Mouse (Mus musculus) myocyte (in vitro differentiated cells): ENCODE measurements around the gene Epn1. TPM values are rescaled to one million over a fixed set of nuclear protein-coding genes. Genes with fewer than 3 reads are reported as not detected.

Experiments
- H3K27me3 ChIP-seq: one replicate; pipeline ENCODE4 v1.6.1; 2011; ENCODE audit not compliant: control insufficient read depth, insufficient read depth, insufficient read length
- H3K36me3 ChIP-seq: one replicate; pipeline ENCODE4 v1.6.1; 2011; ENCODE audit not compliant: control insufficient read depth, insufficient read depth
- H3K4me2 ChIP-seq: one replicate; pipeline ENCODE4 v1.6.1; 2011; ENCODE audit warnings: low read depth, control low read depth
- H3K4me3 ChIP-seq: one replicate; pipeline ENCODE4 v1.5.1; 2011; ENCODE audit warnings: mild to moderate bottlenecking, control low read depth, moderate library complexity
- H3K79me2 ChIP-seq: one replicate; pipeline ENCODE4 v1.6.1; 2011; ENCODE audit not compliant: control insufficient read depth, insufficient read depth
- H3ac ChIP-seq: one replicate; pipeline ENCODE4 v1.6.1; 2011; ENCODE audit not compliant: control insufficient read depth, insufficient read length
- CEBPB ChIP-seq: IDR thresholded peaks from 2 replicates; pipeline ENCODE4 v1.6.1; 2011; ENCODE audit warnings: mild to moderate bottlenecking, moderate library complexity; ENCODE audit not compliant: poor library complexity, insufficient read depth, severe bottlenecking
- E2F4 ChIP-seq: IDR thresholded peaks from one replicate; pipeline ENCODE4 v1.6.1; 2011; ENCODE audit warnings: mild to moderate bottlenecking, control low read depth, moderate library complexity; ENCODE audit not compliant: insufficient read depth
- MAX ChIP-seq: IDR thresholded peaks from one replicate; pipeline ENCODE4 v1.6.1; 2011; ENCODE audit warnings: low read depth, mild to moderate bottlenecking, control low read depth
- MYOD1 ChIP-seq, 3 experiments: IDR thresholded peaks; one replicate each; pipeline ENCODE4 v1.6.1; 2011; ENCODE audit warnings: control low read depth in 2 of 3, low read depth in 2 of 3, mild to moderate bottlenecking in 2 of 3, moderate library complexity in 1 of 3; ENCODE audit not compliant: insufficient read length in 2 of 3, control insufficient read depth in 1 of 3
- MYOG ChIP-seq, 3 experiments: IDR thresholded peaks; one replicate each; pipeline ENCODE4 v1.6.1; 2011; ENCODE audit warnings: control low read depth in 2 of 3, low read depth in 2 of 3, mild to moderate bottlenecking in 2 of 3; ENCODE audit not compliant: insufficient read length in 2 of 3, control insufficient read depth in 1 of 3, insufficient read depth in 1 of 3
- POLR2A ChIP-seq: IDR thresholded peaks from one replicate; pipeline ENCODE4 v1.6.1; 2011; ENCODE audit warnings: low read depth, mild to moderate bottlenecking, control low read depth, moderate library complexity; ENCODE audit not compliant: insufficient read length
- POLR2AphosphoS2 ChIP-seq: IDR thresholded peaks from one replicate; pipeline ENCODE4 v1.6.1; 2011; ENCODE audit warnings: low read depth, control low read depth; ENCODE audit not compliant: insufficient read length
- REST ChIP-seq: IDR thresholded peaks from one replicate; pipeline ENCODE4 v1.6.1; 2011; ENCODE audit warnings: mild to moderate bottlenecking, control low read depth, moderate library complexity; ENCODE audit not compliant: insufficient read depth, insufficient read length
- SRF ChIP-seq: IDR thresholded peaks from one replicate; pipeline ENCODE4 v1.6.1; 2011; ENCODE audit warnings: low read depth; ENCODE audit not compliant: control insufficient read depth, insufficient read length
- TCF12 ChIP-seq: IDR thresholded peaks from one replicate; pipeline ENCODE4 v1.6.1; 2011; ENCODE audit warnings: mild to moderate bottlenecking, control low read depth; ENCODE audit not compliant: poor library complexity, insufficient read depth, severe bottlenecking
- TCF3 ChIP-seq: IDR thresholded peaks from one replicate; pipeline ENCODE4 v1.6.1; 2011; ENCODE audit warnings: low read depth, control low read depth; ENCODE audit not compliant: insufficient read length
- USF1 ChIP-seq: IDR thresholded peaks from one replicate; pipeline ENCODE4 v1.6.1; 2011; ENCODE audit warnings: low read depth, mild to moderate bottlenecking, control low read depth, moderate library complexity
- polyA plus RNA-seq: library from polyadenylated mRNA; unstranded; fragments of >200 nt; fragmentation: generic; extraction: Trizol; gene quantifications from one replicate; pipeline ENCODE4 v1.2.1, GENCODE M21; 2012; ENCODE audit warnings: missing spikeins

Epn1 gene
- polyA plus RNA-seq, 1 experiment, result 118 TPM

DNA sequence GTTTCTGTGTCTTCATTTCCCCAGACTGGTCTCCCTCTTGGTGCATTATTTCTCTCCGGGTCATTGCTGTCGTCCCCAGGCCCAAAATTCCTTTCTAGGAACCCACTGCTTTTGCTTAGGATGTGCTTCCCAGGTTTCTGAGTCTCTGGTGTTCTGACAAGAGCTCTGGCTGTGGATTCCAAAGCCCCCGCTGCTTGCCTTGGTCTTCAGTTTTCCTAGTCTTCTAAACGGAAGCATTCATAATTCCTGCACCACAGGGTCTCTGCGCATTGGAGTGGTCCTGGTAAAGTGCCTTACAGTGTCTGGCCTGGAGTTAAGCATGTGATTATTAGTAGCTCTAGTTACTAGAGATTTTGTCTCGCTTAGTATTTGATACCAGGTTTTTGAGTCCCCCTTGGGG lies 780 bp downstream of the Epn1 start:
- Histone ChIP-seq H3K36me3 (peaks cover 36% of the 10 kb centered on the region), H3K4me2 (peak overlapping the region; percentile 77), H3ac (peak overlapping the region; percentile 74), H3K79me2 (peaks cover 59% of the 10 kb centered on the region), H3K4me3 (peak overlapping the region; percentile 48), H3K27me3 (no peaks in the 10 kb centered on the region)
- TF ChIP-seq POLR2AphosphoS2 (no peak), MYOG (IDR thresholded peaks at IDR 0.05; ENCODE audit: control insufficient read depth in 1 of 3, insufficient read depth in 1 of 3, insufficient read length in 2 of 3, low read depth in 2 of 3) (no peak), CEBPB (no peak), REST (no peak), SRF (no peak), MYOD1 (IDR thresholded peaks at IDR 0.05; ENCODE audit: control insufficient read depth in 1 of 3, insufficient read length in 2 of 3, low read depth in 2 of 3) (no peak), E2F4 (no peak), MAX (no peak), TCF3 (no peak), POLR2A (no peak), USF1 (no peak), TCF12 (no peak)

DNA sequence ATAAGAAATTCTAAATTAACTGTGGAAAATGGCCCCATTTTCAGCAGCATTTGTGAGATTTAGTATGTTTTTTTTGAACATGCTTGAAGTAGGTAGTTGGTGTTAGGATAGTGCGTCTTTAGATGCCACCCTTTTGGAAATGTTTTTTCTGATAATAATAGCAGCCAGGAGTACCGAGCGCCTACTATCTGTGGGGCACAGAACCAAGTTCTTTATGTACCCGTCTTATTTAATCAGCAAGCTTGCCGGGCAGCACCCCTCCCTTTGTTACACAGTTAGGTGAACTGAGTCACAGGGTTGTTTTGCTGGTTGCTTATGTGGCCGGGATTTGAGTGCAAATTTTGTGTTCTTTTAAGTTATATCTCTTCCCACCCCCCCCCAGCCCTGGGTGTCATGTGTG lies 1.2 kb downstream of the Epn1 start:
- H3K27me3 ChIP-seq, result no peaks in the 10 kb centered on the region
- peak overlapping the region; percentile 74 for H3ac ChIP-seq
- H3K79me2 ChIP-seq, result peaks cover 61% of the 10 kb centered on the region
- TF ChIP-seq MYOG (IDR thresholded peaks at IDR 0.05; ENCODE audit: control insufficient read depth in 1 of 3, insufficient read depth in 1 of 3, insufficient read length in 2 of 3, low read depth in 2 of 3) (no peak), USF1 (no peak), MYOD1 (IDR thresholded peaks at IDR 0.05; ENCODE audit: control insufficient read depth in 1 of 3, insufficient read length in 2 of 3, low read depth in 2 of 3) (no peak), CEBPB (no peak), MAX (no peak)
- peak overlapping the region; percentile 48 for H3K4me3 ChIP-seq
- peaks cover 34% of the 10 kb centered on the region for H3K36me3 ChIP-seq
- peak overlapping the region; percentile 77 for H3K4me2 ChIP-seq

DNA sequence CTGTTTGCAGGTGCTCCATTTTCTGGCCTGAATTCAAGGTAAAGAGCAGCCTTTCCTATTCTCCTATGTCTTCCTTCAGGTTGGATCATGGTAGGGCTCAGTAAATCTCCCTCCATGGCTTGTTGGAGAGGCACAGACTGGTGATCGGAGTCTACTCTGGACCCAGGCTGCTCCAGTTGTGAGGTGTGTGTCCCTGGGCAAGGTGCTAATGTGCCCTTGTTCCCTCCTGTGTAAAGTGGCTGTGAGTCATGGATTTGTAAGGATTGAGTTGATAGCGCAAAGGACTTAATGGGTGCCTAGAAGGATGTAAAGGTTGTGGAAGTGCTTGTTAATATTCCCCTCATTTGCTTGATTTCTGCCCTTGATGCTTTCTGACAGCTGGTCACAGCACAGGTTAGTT lies 1.9 kb downstream of the Epn1 start:
- H3K27me3 ChIP-seq, result no peaks in the 10 kb centered on the region
- H3ac ChIP-seq, result no peak overlapping the region
- H3K4me3 ChIP-seq, result peak overlapping the region; percentile 48
- TF ChIP-seq POLR2AphosphoS2, result no peak
- no peak for TF ChIP-seq POLR2A
- no peak for TF ChIP-seq MAX
- TF ChIP-seq MYOG (IDR thresholded peaks at IDR 0.05; ENCODE audit: control insufficient read depth in 1 of 3, insufficient read depth in 1 of 3, insufficient read length in 2 of 3, low read depth in 2 of 3), result no peak
- no peak for TF ChIP-seq USF1
- no peak for TF ChIP-seq E2F4
- no peak for TF ChIP-seq CEBPB
- no peak for TF ChIP-seq MYOD1 (IDR thresholded peaks at IDR 0.05; ENCODE audit: control insufficient read depth in 1 of 3, insufficient read length in 2 of 3, low read depth in 2 of 3)
- no peak for TF ChIP-seq TCF12
- TF ChIP-seq TCF3, result no peak
- TF ChIP-seq SRF, result no peak
- no peak for TF ChIP-seq REST
- peak overlapping the region; percentile 77 for H3K4me2 ChIP-seq
- peaks cover 27% of the 10 kb centered on the region for H3K36me3 ChIP-seq
- H3K79me2 ChIP-seq, result peaks cover 62% of the 10 kb centered on the region

DNA sequence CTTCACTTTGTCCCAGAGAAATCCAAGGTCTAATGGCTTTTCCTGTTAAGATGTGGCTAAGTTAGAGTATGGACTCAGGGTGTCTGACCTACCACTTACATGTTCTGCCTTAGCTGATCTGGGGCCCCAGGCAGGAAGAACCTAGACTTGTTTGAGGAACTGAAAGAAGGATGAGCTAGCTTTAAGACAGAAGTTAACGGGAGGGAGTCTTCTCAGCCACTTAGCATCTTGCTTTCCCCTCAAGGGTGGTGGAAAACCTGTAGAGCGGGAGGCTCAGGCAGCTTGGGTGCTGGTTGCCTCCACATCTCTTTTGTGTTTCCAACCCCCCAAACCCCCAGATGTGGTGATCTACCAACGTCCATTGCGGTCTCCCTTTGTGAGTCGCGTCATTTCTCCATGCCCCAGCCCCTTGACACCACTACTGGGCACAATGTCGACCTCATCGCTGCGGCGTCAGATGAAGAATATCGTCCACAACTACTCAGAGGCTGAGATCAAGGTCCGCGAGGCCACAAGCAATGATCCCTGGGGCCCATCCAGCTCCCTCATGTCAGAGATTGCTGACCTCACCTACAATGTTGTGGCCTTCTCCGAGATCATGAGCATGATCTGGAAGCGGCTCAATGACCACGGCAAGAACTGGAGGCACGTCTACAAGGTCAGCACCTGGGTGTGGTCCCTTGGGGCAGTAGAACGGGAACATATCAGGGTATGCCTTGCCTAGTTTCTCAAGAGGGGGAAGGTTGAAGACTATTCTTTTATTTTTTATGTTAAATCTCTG lies 3.5 kb downstream of the Epn1 start:
- Histone ChIP-seq H3K4me3 (no peak overlapping the region), H3K36me3 (peaks cover 14% of the 10 kb centered on the region), H3K27me3 (no peaks in the 10 kb centered on the region), H3K4me2 (no peak overlapping the region), H3ac (no peak overlapping the region), H3K79me2 (peaks cover 73% of the 10 kb centered on the region)
- no peak for TF ChIP-seq SRF
- no peak for TF ChIP-seq MYOD1 (IDR thresholded peaks at IDR 0.05; ENCODE audit: control insufficient read depth in 1 of 3, insufficient read length in 2 of 3, low read depth in 2 of 3)
- TF ChIP-seq MYOG (IDR thresholded peaks at IDR 0.05; ENCODE audit: control insufficient read depth in 1 of 3, insufficient read depth in 1 of 3, insufficient read length in 2 of 3, low read depth in 2 of 3), result no peak
- no peak for TF ChIP-seq MAX
- no peak for TF ChIP-seq CEBPB
- no peak for TF ChIP-seq TCF12

DNA sequence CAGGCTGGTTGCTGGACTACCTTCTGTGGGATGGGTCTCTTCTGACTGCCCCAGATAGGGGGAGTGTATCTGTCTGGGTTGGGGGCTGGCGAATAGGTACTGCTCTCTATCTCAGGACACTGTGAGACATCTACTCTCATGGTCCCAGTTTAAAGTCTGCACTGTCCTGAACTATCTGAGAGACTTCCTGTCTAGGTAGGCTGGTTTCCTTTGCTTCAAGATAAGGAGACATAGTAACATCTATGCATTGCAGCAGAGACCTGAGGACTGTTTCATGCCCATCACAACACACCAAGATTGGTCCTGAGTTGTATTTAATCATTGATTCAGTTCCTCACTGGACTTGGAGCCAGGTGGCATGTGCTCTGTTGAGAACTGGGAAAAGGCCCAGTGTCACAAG lies 5.5 kb downstream of the Epn1 start:
- Histone ChIP-seq H3K4me2 (no peak overlapping the region), H3K79me2 (peaks cover 92% of the 10 kb centered on the region), H3K4me3 (no peak overlapping the region), H3K36me3 (peaks cover 23% of the 10 kb centered on the region), H3K27me3 (no peaks in the 10 kb centered on the region), H3ac (no peak overlapping the region)
- TF ChIP-seq CEBPB (no peak), SRF (no peak), USF1 (no peak), MAX (no peak), MYOD1 (IDR thresholded peaks at IDR 0.05; ENCODE audit: control insufficient read depth in 1 of 3, insufficient read length in 2 of 3, low read depth in 2 of 3) (no peak), TCF3 (no peak)
